Mouse (Mus musculus) forelimb bud, embryonic 11.5 days (tissue): ENCODE data around the gene Hnmt.
"Not testable (repeated sequence)": the region's sequence is repeated elsewhere in the genome, so short reads cannot be mapped to it uniquely, and the experiment has no call there.

Experiments used
- DNase-seq: peaks from one replicate; pipeline ENCODE4 v3.0.0-alpha.2; 2012; ENCODE audit warnings: low read depth, low spot score

Hnmt gene

GRCm38 (mm10) chr2:24049344-24049990, at the start of gene Hnmt:
Hnmt (minus strand) TSS chr2:24049394.
- DNase-seq = no peak

DNA sequence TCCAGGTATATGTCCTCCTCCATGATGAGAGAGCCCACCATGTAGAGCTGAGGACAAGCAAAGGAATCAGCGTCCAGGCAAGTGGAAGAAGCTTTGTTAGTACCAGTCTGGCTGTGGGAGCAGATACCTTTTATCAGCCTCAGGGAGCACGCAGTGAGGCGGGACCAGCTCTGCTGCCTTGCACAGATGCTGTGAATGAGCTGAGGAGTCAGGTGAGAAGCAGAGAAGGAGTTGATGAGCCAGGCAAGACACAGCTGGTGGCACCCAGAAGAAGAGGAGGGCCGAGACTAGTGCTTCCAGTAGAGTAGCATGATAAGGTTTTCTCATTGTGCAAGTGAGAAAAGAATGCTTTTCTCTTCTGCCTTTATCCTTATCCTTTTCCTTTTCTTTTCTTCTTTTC, 47.3 kb upstream of the Hnmt start, which contains the start of gene Tbpl2:
Gene Tbpl2, minus strand, starts transcription at position 101 of the 400 bp plus-strand sequence.
- no peak for DNase-seq

DNA sequence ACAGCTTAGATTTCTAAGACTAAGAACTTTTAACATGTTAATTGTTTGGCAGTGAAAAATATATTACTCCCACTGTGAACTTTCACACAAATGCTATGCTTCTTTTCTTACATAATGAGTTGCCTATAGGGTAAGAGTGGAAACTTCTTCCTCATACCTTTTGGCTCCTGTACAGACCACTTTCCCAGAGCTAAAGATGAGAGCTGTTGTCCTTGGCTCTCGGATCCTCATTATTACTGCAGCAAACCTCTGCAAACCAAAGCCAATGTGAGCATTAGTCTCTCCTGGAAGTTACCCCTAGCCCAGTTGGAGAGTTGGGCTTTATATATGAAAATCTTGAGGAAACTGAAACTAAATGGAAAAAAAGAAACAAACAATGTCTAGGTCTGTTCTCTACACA, 41.7 kb upstream of the Hnmt start:
- DNase-seq = no peak

DNA sequence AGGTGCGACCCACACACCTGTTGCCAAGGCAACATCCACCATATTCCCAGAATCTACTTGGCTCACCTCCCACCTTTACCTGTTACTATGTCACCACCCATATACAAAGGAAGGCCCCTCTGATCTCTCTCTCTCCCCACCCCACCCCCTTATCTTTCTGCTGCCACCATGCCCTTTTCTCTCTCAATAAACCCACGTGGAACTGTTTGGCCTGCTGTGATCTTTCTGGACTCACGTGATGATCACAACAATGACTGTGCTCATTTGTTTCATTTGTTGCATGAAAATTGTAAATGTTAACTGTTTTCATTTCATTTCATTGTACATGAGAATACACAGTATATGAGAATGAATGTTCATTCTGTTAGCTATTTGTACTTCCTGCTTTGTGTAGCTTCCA, 1.3 kb upstream of the Hnmt start:
- DNase-seq = no peak

DNA sequence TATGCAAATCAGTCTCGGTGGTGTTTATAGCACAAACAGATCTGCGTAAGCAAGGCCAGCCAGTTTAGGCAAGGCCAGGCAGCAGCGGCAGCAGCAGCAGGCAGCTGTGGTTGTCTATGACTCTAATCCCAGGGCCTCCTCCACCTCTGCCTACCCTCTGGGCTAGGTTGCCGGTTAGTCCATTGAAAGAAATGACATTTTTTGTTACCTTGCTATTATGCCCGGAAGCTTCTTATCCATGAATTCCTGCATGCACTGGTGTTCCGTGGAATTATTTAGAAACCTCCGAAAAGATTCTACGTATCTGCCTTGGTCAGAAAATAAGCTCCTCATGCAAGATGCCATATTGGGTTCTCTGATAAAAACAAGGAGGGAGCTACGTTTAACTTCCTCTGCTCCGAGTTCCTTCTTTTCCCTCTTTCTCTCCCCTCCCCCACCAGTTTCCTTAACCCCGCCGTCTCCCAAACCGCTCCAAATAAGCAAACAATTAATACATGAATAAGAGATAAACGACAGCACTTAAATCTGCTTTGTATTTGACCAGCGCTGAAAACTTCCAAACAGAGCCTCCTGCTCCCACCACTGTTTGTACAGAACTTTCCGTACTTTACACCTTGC, 605 bp downstream of the Hnmt start:
- DNase-seq = peak; percentile 34

DNA sequence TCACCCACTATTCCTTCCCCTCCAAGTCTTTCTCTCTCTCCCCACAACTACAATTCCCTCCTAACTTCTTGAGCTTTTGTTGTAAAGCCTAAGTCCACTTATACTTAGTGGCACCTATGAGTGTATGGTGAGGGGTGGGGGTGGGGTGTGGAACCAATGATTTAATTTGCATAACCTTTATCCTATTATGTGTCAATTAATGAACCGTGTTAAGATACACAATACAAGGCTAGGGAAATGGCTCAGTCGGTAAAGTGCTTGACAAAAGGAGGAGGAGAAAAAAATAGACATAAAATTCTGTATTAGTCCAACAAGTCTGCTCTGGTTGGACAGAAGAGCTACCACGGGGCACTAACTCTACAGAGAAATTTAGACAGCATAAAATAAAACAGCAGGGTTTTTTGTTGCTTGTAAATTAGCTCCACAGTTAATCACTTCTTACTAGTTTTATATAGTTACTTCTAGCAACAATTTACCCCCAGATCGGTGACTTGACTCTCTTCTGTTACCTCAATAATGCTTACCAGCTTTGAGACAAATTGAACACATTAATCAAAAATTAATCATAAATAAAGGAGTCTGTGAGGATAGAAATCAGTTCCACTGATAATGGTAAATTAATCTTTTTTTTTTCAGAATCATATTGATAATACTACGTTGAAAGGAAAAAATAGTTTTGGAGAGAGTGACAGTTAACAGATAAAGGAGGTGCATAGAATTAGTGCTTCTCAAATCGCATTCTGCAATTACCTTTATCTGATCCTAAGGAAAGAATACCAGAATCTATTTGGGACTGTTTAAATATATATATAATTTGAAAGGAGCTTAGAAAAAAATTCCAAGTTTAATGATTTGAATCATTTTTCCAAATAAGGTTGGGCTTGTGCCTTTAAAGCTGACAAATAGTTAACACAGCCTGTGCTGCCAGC, 1.4 kb downstream of the Hnmt start:
- no peak for DNase-seq

- DNase-seq = no peak
Observed at GRCm38 (mm10) chr2:24042901-24043300, 6.3 kb downstream of the Hnmt start.

DNA sequence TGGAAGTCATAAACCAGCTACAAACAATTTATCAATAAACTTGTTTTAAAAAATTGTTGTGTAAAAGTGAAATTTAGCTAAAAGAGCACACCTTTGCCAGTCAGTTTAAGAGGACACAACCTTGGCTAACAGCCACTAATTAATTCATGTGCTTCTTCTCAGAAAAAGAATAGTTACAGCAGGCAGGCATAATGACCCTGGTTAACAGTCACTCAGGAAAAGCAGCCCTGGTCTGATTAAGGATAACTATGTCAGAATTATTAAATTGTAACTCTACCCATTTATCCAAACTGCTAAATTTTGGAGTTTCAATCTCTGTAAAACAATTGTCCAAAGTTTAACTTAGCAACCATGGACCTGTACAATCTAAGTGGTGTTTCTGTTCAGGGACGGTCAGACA, 8.7 kb downstream of the Hnmt start:
- DNase-seq = no peak

- not testable (repeated sequence) for DNase-seq
Observed at GRCm38 (mm10) chr2:24019386-24019785, 29.8 kb downstream of the Hnmt start.

DNA sequence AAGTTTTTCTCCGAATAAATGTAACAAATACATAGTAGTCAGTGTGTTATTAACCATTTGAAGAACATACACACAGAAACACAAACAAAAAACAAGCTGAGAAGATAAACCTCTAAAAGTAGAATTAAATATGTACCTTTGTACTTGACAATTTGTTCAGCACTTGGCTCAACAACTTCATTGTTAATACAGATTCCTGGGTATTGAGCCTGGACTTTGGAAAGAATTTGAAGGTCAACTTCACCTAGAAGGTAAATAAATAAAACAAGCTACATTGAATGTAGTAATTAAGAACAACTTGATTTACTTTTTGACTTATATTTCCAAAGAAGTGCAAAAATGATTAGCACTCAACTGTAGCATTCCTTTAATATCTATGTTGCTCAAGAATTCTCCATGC, 30.2 kb downstream of the Hnmt start:
- no peak for DNase-seq

DNA sequence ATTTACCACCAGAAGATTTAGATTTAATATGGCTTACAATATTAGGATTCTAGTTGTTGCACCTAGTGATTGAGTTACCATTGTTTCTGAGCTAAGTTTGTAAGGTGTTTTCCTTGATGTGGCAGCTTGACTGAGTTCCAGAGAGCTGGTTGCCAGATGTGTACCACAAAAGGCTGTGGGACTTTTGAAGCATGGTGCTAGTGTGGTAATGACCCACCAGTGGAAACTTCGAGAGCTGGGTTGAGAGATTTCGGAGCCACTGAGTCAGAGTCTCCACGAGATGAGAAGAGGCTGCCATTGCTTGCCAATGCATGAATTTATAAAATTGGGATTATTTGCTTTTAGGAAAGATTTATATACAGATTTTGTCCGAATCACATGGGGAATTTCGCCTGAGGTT, 34.2 kb downstream of the Hnmt start:
- DNase-seq = no peak

DNA sequence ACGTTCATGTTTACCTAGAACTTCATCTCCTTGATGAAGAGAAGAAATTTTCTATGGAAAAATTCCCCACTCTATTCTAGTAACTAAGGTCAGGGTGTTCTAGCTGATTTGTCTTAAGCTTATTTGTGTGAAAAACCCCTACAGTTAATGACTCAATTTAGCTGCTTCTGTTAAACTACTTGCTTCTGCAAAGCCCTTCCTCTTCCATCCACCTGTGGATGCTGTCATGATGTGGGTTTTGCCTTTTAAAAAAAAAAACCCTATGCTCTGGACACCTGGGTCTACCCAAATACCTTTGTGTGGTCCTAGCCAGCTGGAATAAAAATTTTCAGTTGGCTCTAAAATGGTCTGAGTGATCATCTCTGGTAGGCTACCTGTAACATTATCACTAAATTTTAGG, 49.9 kb downstream of the Hnmt start:
- DNase-seq = no peak

DNA sequence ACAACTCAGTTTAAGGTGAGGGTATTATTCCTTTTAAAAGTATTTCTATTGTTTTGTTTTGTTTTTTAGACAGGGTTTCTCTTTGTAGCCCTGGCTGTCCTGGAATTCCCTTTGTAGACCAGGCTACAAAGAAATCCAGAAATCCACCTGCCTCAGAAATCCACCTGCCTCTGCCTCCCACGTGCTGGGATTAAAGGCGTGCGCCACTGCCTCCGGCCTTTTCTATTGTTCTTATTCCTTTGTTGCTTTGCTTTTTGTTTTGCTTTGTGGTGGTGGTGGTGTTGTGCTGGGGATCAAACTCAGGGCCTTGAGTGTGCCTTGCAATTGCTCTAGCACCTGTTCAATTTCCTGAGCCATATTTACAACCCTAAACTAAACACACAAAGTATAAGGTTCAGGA, 50.4 kb downstream of the Hnmt start:
- DNase-seq = no peak

GRCm38 (mm10) chr2:23996830-23997229, 52.4 kb downstream of the Hnmt start:
- DNase-seq = no peak

DNA sequence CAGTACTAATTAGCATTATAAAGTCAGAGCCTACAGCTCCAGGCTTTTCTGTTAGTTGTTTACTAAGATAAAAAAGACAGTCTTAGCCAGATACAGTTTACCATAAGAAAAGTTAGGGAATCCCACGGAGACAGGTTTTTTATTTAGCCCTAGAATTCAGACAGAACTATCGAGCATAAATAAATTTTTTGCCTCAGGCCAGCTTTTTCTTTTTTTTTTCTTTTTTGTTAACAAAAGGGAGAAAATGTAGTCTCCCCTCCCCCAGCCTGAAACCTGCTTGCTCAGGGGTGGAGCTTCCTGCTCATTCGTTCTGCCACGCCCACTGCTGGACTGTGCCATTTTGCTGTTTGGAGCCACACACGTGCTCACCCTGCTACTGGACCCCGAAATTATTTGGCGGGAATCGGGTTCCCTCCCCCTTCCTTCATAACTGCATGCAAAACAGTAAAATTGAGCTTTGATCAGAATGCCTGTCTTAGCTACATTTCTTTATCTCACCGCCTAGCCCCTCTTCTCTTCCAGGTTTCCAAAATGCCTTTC, 59.1 kb downstream of the Hnmt start:
- DNase-seq = not testable (repeated sequence)

- no peak for DNase-seq
Observed at GRCm38 (mm10) chr2:23987283-23987682, 61.9 kb downstream of the Hnmt start.

DNA sequence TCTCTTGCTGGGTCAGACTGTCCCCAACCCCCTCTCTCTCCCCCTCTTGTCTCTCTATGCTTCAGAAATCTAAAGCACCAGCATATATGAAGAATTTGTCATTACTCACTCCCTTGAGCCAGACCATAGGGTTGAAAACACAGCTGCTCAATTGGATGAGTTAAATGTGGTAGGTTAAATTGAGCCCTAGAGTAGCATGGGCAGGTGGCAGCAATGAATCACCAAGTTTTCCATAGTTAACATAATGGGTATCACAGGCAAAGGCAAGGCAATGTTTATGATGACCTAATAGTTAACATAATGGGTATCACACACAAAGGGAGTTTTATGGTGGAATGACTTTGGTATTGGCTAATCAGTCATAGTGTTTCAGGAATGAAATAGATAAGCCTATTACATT, 65.9 kb downstream of the Hnmt start:
- DNase-seq = no peak

- DNase-seq = no peak
Observed at GRCm38 (mm10) chr2:23982860-23983259, 66.3 kb downstream of the Hnmt start.

DNA sequence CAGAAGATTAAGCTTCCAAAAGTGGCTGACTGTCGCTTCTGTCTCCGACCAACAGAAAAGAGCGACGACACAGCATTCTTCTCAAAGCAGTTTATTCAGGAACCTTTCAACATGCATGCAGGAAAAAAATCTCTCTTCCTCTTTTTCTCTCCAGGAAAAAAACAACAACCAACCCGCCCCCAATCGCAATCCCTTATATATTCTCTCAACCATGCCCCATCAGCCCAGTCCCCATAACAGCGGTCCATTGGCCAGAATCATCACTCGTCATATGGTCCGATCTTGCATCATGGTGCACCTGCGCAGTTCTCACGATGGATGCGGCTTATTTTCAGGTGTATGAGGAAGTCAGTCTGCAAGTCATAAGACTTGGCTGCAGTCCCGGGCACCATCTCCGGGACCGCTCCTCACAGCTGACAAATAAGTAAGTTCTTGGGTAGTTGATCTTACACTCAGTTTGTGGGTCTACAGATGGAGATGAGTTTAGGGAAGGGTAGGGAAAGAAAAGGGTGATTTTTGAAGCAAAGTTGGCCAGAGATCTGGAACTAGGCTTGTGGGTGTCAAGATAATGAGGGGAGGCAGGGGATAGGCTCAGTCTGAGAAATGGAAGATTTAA, 88.4 kb downstream of the Hnmt start:
- not testable (repeated sequence) for DNase-seq
